Mouse (Mus musculus): ENCODE data around the gene Tmem97. TPM values are rescaled to one million over a fixed set of nuclear protein-coding genes. Genes with fewer than 3 reads are reported as not detected.
"Not testable (repeated sequence)": the region's sequence is repeated elsewhere in the genome, so short reads cannot be mapped to it uniquely, and the experiment has no call there.

Tmem97 gene
- polyA plus RNA-seq, 1 experiment from 2014 or later = 88.5 TPM

GRCm38 (mm10) chr11:78582848-78583247, 32.3 kb upstream of the Tmem97 start:
- 81% methylated on average over 6 of the region's 6 CpGs for WGBS
- Histone ChIP-seq H3K4me3 (ENCODE audit: low read depth, low read length) (no peak overlapping the region), H3K36me3 (ENCODE audit: control insufficient read depth, insufficient read depth, low read length) (peaks cover 23% of the 10 kb centered on the region), H3K4me1 (ENCODE audit: control insufficient read depth, insufficient read depth, low read length) (no peaks in the 10 kb centered on the region), H3K4me2 (replicated peaks; ENCODE audit: low read depth, low read length) (no peak overlapping the region), H3K9me3 (ENCODE audit: control insufficient read depth, low read depth, low read length) (no peaks in the 10 kb centered on the region), H3K27ac (ENCODE audit: low read length) (no peak overlapping the region), H3K9ac (replicated peaks; ENCODE audit: low read depth, low read length) (no peak overlapping the region), H3K27me3 (ENCODE audit: control insufficient read depth, insufficient read depth, low read length) (no peaks in the 10 kb centered on the region)
- no peak for ATAC-seq (ENCODE audit: insufficient number of reproducible peaks, insufficient read depth, low FRiP score, low read depth)

GRCm38 (mm10) chr11:78574975-78575374, 24.4 kb upstream of the Tmem97 start:
- peaks cover 8% of the 10 kb centered on the region for H3K36me3 ChIP-seq (ENCODE audit: control insufficient read depth, insufficient read depth, low read length)

GRCm38 (mm10) chr11:78574536-78574935, 24.0 kb upstream of the Tmem97 start:
- 77% methylated on average over 3 of the region's 3 CpGs for WGBS
- peaks cover 8% of the 10 kb centered on the region for H3K36me3 ChIP-seq (ENCODE audit: control insufficient read depth, insufficient read depth, low read length)

More at GRCm38 (mm10) chr11:78574975-78575374, 24.4 kb upstream of the Tmem97 start:
- H3K27me3 ChIP-seq (ENCODE audit: control insufficient read depth, insufficient read depth, low read length) = no peaks in the 10 kb centered on the region
- 29% methylated on average over 2 of the region's 2 CpGs for WGBS
- no peak overlapping the region for H3K4me2 ChIP-seq (replicated peaks; ENCODE audit: low read depth, low read length)
- H3K27ac ChIP-seq (ENCODE audit: low read length) = no peak overlapping the region
- no peak for ATAC-seq (ENCODE audit: insufficient number of reproducible peaks, insufficient read depth, low FRiP score, low read depth)
- no peaks in the 10 kb centered on the region for H3K4me1 ChIP-seq (ENCODE audit: control insufficient read depth, insufficient read depth, low read length)
- no peak overlapping the region for H3K9ac ChIP-seq (replicated peaks; ENCODE audit: low read depth, low read length)
- no peak overlapping the region for H3K4me3 ChIP-seq (ENCODE audit: low read depth, low read length)
- no peaks in the 10 kb centered on the region for H3K9me3 ChIP-seq (ENCODE audit: control insufficient read depth, low read depth, low read length)

DNA sequence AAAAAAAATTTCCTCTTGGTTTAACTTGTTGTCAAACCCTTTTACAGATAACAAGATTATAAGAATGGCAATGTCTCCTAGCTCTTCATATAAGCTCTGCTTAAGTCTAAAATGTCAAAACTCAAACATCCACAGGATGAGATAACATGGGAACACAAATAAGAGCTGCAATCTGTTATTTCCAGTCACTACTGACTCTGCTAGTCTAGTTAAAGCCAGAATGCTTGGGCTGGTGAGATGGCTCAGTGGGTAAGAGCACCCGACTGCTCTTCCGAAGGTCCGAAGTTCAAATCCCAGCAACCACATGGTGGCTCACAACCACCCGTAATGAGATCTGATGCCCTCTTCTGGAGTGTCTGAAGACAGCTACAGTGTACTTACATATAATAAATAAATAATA, 23.5 kb upstream of the Tmem97 start:
- H3K4me3 ChIP-seq (ENCODE audit: low read depth, low read length); H3K4me1 ChIP-seq (ENCODE audit: control insufficient read depth, insufficient read depth, low read length); H3K9ac ChIP-seq (replicated peaks; ENCODE audit: low read depth, low read length); H3K27me3 ChIP-seq (ENCODE audit: control insufficient read depth, insufficient read depth, low read length); H3K27ac ChIP-seq (ENCODE audit: low read length); H3K9me3 ChIP-seq (ENCODE audit: control insufficient read depth, low read depth, low read length); H3K36me3 ChIP-seq (ENCODE audit: control insufficient read depth, insufficient read depth, low read length); H3K4me2 ChIP-seq (replicated peaks; ENCODE audit: low read depth, low read length); ATAC-seq (ENCODE audit: insufficient number of reproducible peaks, insufficient read depth, low FRiP score, low read depth): not testable (repeated sequence)
- 92% methylated on average over 3 of the region's 4 CpGs for WGBS

More at GRCm38 (mm10) chr11:78574536-78574935, 24.0 kb upstream of the Tmem97 start:
- Histone ChIP-seq H3K27me3 (ENCODE audit: control insufficient read depth, insufficient read depth, low read length) (no peaks in the 10 kb centered on the region), H3K9me3 (ENCODE audit: control insufficient read depth, low read depth, low read length) (no peaks in the 10 kb centered on the region), H3K4me3 (ENCODE audit: low read depth, low read length) (no peak overlapping the region), H3K4me1 (ENCODE audit: control insufficient read depth, insufficient read depth, low read length) (no peaks in the 10 kb centered on the region), H3K9ac (replicated peaks; ENCODE audit: low read depth, low read length) (no peak overlapping the region), H3K27ac (ENCODE audit: low read length) (no peak overlapping the region), H3K4me2 (replicated peaks; ENCODE audit: low read depth, low read length) (no peak overlapping the region)
- ATAC-seq (ENCODE audit: insufficient number of reproducible peaks, insufficient read depth, low FRiP score, low read depth) = no peak

GRCm38 (mm10) chr11:78571854-78572253, 21.3 kb upstream of the Tmem97 start:
- no peak for ATAC-seq (ENCODE audit: insufficient number of reproducible peaks, insufficient read depth, low FRiP score, low read depth)
- Histone ChIP-seq H3K4me1 (ENCODE audit: control insufficient read depth, insufficient read depth, low read length) (no peaks in the 10 kb centered on the region), H3K9me3 (ENCODE audit: control insufficient read depth, low read depth, low read length) (no peaks in the 10 kb centered on the region), H3K36me3 (ENCODE audit: control insufficient read depth, insufficient read depth, low read length) (peaks cover 4% of the 10 kb centered on the region; the same call in 1 of the 2 replicates), H3K4me2 (replicated peaks; ENCODE audit: low read depth, low read length) (no peak overlapping the region), H3K4me3 (ENCODE audit: low read depth, low read length) (no peak overlapping the region), H3K9ac (replicated peaks; ENCODE audit: low read depth, low read length) (no peak overlapping the region), H3K27ac (ENCODE audit: low read length) (no peak overlapping the region), H3K27me3 (ENCODE audit: control insufficient read depth, insufficient read depth, low read length) (no peaks in the 10 kb centered on the region)
- 88% methylated on average over 6 of the region's 6 CpGs for WGBS

DNA sequence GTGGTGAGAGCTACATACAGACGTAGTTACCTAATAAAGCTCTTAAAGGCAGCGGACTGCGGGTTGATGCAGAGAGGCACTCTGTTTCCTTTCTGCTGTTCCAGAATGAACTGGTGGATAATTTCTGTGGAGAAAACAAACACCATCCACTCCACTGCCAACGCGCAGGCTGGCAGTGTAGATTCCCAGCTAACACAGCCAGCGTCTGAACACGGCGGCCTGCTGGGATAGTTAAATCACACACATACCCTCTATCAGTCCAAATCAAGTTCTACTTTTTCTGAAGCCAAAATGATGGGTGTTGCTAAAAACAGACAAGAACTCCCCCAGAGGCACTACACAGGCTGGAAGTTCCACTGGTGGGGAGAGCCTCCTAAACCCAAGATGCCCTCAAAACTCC, 20.9 kb upstream of the Tmem97 start:
- H3K4me2 ChIP-seq (replicated peaks; ENCODE audit: low read depth, low read length) = no peak overlapping the region
- no peak overlapping the region for H3K4me3 ChIP-seq (ENCODE audit: low read depth, low read length)
- no peak overlapping the region for H3K9ac ChIP-seq (replicated peaks; ENCODE audit: low read depth, low read length)
- H3K27me3 ChIP-seq (ENCODE audit: control insufficient read depth, insufficient read depth, low read length) = no peaks in the 10 kb centered on the region
- H3K4me1 ChIP-seq (ENCODE audit: control insufficient read depth, insufficient read depth, low read length) = no peaks in the 10 kb centered on the region
- H3K27ac ChIP-seq (ENCODE audit: low read length) = no peak overlapping the region
- WGBS = 96% methylated on average over 8 of the region's 8 CpGs
- H3K9me3 ChIP-seq (ENCODE audit: control insufficient read depth, low read depth, low read length) = no peaks in the 10 kb centered on the region
- peaks cover 4% of the 10 kb centered on the region; the same call in 1 of the 2 replicates for H3K36me3 ChIP-seq (ENCODE audit: control insufficient read depth, insufficient read depth, low read length)
- no peak for ATAC-seq (ENCODE audit: insufficient number of reproducible peaks, insufficient read depth, low FRiP score, low read depth)

GRCm38 (mm10) chr11:78569806-78570205, 19.2 kb upstream of the Tmem97 start:
- H3K27ac ChIP-seq (ENCODE audit: low read length) = no peak overlapping the region
- ATAC-seq (ENCODE audit: insufficient number of reproducible peaks, insufficient read depth, low FRiP score, low read depth) = no peak
- no peaks in the 10 kb centered on the region for H3K9me3 ChIP-seq (ENCODE audit: control insufficient read depth, low read depth, low read length)
- no peaks in the 10 kb centered on the region for H3K27me3 ChIP-seq (ENCODE audit: control insufficient read depth, insufficient read depth, low read length)
- peaks cover 4% of the 10 kb centered on the region; the same call in 1 of the 2 replicates for H3K36me3 ChIP-seq (ENCODE audit: control insufficient read depth, insufficient read depth, low read length)
- H3K4me3 ChIP-seq (ENCODE audit: low read depth, low read length) = no peak overlapping the region
- 61% methylated on average over 3 of the region's 3 CpGs for WGBS
- H3K9ac ChIP-seq (replicated peaks; ENCODE audit: low read depth, low read length) = no peak overlapping the region
- no peaks in the 10 kb centered on the region for H3K4me1 ChIP-seq (ENCODE audit: control insufficient read depth, insufficient read depth, low read length)
- no peak overlapping the region for H3K4me2 ChIP-seq (replicated peaks; ENCODE audit: low read depth, low read length)

- Histone ChIP-seq H3K4me3 (ENCODE audit: low read depth, low read length) (no peak overlapping the region), H3K36me3 (ENCODE audit: control insufficient read depth, insufficient read depth, low read length) (peaks cover 4% of the 10 kb centered on the region; the same call in 1 of the 2 replicates), H3K27ac (ENCODE audit: low read length) (no peak overlapping the region), H3K4me1 (ENCODE audit: control insufficient read depth, insufficient read depth, low read length) (no peaks in the 10 kb centered on the region), H3K9ac (replicated peaks; ENCODE audit: low read depth, low read length) (no peak overlapping the region), H3K9me3 (ENCODE audit: control insufficient read depth, low read depth, low read length) (no peaks in the 10 kb centered on the region), H3K27me3 (ENCODE audit: control insufficient read depth, insufficient read depth, low read length) (no peaks in the 10 kb centered on the region), H3K4me2 (replicated peaks; ENCODE audit: low read depth, low read length) (no peak overlapping the region)
- ATAC-seq (ENCODE audit: insufficient number of reproducible peaks, insufficient read depth, low FRiP score, low read depth) = no peak
- WGBS = 82% methylated on average over 10 of the region's 10 CpGs
Observed at GRCm38 (mm10) chr11:78568827-78569226, 18.2 kb upstream of the Tmem97 start.

DNA sequence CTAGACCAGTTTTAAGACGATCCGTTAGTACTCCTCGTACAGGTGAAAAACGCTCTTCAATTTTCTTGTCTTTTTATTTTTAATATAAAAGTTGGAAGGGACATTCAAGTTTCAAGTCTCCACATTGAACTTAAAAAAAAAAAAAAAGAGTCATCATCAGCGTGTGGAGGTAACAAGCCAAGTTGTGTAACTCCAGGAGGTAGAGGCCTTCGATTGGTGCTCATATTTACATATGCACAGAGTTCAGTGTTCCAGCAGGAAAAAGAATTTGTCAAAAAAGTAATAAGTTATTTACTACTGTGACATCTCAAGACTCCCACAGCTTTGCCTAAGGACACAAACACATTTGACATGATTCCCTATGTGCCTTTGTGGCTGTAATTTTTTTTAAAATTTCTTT, 17.0 kb upstream of the Tmem97 start:
- H3K27ac ChIP-seq (ENCODE audit: low read length) = no peak overlapping the region
- peaks cover 4% of the 10 kb centered on the region; the same call in 1 of the 2 replicates for H3K36me3 ChIP-seq (ENCODE audit: control insufficient read depth, insufficient read depth, low read length)
- no peaks in the 10 kb centered on the region for H3K9me3 ChIP-seq (ENCODE audit: control insufficient read depth, low read depth, low read length)
- H3K4me1 ChIP-seq (ENCODE audit: control insufficient read depth, insufficient read depth, low read length) = no peaks in the 10 kb centered on the region
- no peak overlapping the region for H3K9ac ChIP-seq (replicated peaks; ENCODE audit: low read depth, low read length)
- 91% methylated on average over 6 of the region's 6 CpGs for WGBS
- no peak overlapping the region for H3K4me2 ChIP-seq (replicated peaks; ENCODE audit: low read depth, low read length)
- no peak overlapping the region for H3K4me3 ChIP-seq (ENCODE audit: low read depth, low read length)
- ATAC-seq (ENCODE audit: insufficient number of reproducible peaks, insufficient read depth, low FRiP score, low read depth) = no peak
- H3K27me3 ChIP-seq (ENCODE audit: control insufficient read depth, insufficient read depth, low read length) = no peaks in the 10 kb centered on the region

Data from stomach, embryonic 14.5 days (tissue).